Mouse (Mus musculus) gastrocnemius, postnatal 25 days (tissue): ENCODE results near the gene Asb9. TPM values are rescaled to one million over a fixed set of nuclear protein-coding genes. Genes with fewer than 3 reads are reported as not detected.

ENCODE experiments used
- DNase-seq: peaks from one replicate; pipeline ENCODE4 v3.0.0; 2022
- long read RNA-seq, 2 experiments: library from polyadenylated mRNA; stranded (forward); transcript quantifications; one replicate each; pipeline ENCODE4 v2.0.0; 2021
- total RNA-seq, 2 experiments: library from RNA; stranded (reverse); gene quantifications; 1 replicate in 1 of 2; 2 replicates in 1 of 2; pipeline ENCODE4 v1.2.3; 2021

The Asb9 gene
- not detected for total RNA-seq
- long read RNA-seq, experiment 1 = 0 reads
- long read RNA-seq, experiment 2 = 0 reads

GRCm38 (mm10) chrX:164505709-164506498 is at the start of gene Asb9:
Asb9 (plus strand) TSS chrX:164506327.
- DNase-seq = no peak

GRCm38 (mm10) chrX:164459205-164459878 is 46.8 kb upstream of the Asb9 start:
- no peak for DNase-seq

GRCm38 (mm10) chrX:164502258-164502657 is 3.9 kb upstream of the Asb9 start:
- DNase-seq = no peak

GRCm38 (mm10) chrX:164507068-164507467 is 941 bp downstream of the Asb9 start:
- DNase-seq = no peak

DNA sequence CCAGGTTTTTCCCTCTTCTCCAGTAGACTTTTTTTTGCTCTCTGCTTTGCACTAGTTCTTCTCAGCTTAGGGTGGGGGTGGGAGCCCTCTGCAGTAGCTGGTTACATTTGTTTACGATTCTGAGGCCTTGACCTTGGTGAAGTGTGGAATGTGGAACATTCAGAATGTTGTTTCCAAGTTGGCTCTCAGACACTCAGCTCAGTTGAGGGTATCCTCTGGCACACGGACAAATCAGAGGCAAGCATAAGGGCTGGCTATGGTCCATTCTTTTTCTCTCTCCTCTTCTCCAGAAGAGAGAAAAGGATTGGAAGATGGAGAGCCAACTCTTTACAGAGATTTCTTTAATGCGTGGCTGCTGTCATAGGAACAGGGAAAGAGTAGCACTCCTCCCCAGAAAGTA is 2.6 kb downstream of the Asb9 start:
- DNase-seq = no peak

- no peak for DNase-seq
These were observed 16.0 kb downstream of the Asb9 start for GRCm38 (mm10) chrX:164522138-164522537.

DNA sequence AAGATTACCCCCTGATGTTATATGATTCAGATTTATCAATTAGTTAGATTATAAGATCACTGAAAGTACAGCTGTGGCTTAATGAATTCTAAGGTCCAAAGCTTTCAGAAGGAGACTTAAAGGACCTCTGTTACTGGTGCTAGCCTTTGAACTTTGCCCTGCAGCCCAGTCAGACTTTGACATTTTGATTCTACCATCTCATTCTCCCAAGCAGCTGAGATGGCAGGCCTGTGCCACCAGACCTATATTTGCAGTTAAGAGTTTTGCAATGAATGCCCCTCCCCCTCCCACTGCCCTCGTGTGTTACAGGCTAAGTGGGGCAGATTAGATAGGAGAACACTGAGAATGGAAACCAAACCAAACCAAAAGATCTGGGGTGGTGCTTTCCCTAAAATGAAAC is 20.4 kb downstream of the Asb9 start:
- no peak for DNase-seq

- DNase-seq = no peak
These were observed 35.5 kb downstream of the Asb9 start for GRCm38 (mm10) chrX:164541436-164542317.

- DNase-seq = no peak
These were observed 64.1 kb downstream of the Asb9 start for GRCm38 (mm10) chrX:164570195-164570594.

DNA sequence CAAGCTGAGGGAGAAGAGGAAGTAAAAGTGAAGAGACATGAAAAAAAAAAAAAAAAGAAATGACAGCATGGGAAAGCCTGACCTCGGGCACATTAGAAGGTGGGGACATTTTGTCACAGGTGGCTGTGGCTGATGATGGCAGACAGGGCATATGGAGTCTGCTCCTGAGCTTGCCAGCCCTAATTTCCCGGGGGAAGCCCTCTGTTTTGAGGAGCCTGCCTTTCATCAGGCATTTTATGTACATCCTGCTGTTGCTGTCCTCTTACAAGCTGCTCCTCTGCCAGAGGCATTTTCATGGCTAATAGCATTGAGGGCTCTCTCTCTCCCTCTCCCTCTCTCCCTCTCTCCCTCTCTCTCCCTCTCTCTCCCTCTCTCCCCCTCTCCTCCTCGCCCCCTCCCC is 70.8 kb downstream of the Asb9 start:
- no peak for DNase-seq

Other genes with a start within 250 kb of the Asb9 start
- under 1 TPM; 0.36 to 0.56 TPM for gene Bmx, start 248.1 kb upstream of the Asb9 start, total RNA-seq
- 1 to 10 TPM; 3.5 to 4.5 TPM for gene Pir, start 237.0 kb upstream of the Asb9 start, total RNA-seq
- 1 to 10 TPM; 1.4 to 2.6 TPM for gene Vegfd, start 132.9 kb upstream of the Asb9 start, total RNA-seq
- 1 to 10 TPM; 2.5 to 2.8 TPM for gene Piga, start 86.5 kb upstream of the Asb9 start, total RNA-seq
- gene Asb11, start 69.3 kb upstream of the Asb9 start, total RNA-seq = 10 to 100 TPM; 67.0 to 99.2 TPM